Mouse (Mus musculus): ENCODE data around the gene Kat6b. TPM values are rescaled to one million over a fixed set of nuclear protein-coding genes. Genes with fewer than 3 reads are reported as not detected.

The Kat6b gene
- polyA plus RNA-seq, 1 experiment from 2014 or later: 12.7 TPM

DNA sequence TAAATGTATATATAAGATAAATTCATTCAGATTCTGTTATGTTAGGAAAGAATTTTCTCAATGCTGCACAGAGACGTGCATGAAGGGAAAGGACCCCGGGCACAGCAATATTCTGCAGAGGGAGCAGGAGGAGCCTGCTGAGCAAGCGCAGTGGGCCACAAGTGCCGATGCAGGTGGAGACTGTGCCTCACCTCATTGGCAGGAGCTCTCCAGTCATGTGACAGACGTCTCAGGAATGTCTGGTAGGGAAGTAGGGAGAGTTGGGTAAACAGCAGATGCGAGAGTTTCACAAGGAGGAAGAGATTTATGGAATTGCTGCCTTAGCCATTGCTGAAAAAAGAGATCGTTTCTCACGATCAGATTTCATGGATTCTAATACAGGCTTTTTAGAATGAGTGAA lies 71.7 kb downstream of the Kat6b start:
- Histone ChIP-seq H3K4me1 (ENCODE audit: control insufficient read depth, insufficient read depth, low read length) (peaks cover 3% of the 10 kb centered on the region), H3K4me3 (ENCODE audit: low read depth, low read length) (no peak overlapping the region), H3K9me3 (ENCODE audit: control insufficient read depth, low read length) (no peaks in the 10 kb centered on the region), H3K27me3 (ENCODE audit: control insufficient read depth, insufficient read depth, low read length) (no peaks in the 10 kb centered on the region), H3K27ac (ENCODE audit: low read depth, low read length) (no peak overlapping the region), H3K36me3 (ENCODE audit: control insufficient read depth, insufficient read depth, low read length) (no peaks in the 10 kb centered on the region), H3K4me2 (ENCODE audit: low read depth) (no peak overlapping the region), H3K9ac (ENCODE audit: low read length) (no peak overlapping the region)
- WGBS: 68% methylated on average over 8 of the region's 8 CpGs
- DNase-seq (ENCODE audit: low spot score): no peak
- ATAC-seq (ENCODE audit: insufficient read depth, low FRiP score, low TSS enrichment): no peak

DNA sequence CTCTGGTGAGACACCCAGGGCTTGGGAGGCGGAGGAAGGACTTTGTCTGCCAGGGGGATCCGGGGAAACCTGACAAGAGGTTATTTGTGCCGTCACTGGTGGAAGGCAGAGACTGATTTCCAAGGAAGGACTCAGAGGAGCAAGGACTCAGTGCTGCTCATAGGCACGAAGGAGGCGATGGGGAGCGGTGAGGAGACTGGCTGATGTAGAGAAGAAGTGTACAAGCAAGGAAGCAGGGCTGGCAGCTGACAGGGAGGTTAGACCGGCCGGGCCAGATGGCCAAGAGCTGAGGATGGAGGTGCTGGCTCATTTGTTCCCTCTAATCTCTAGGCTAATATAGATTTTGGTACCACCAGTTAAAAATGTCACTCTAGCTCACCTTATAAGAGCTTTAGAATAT lies 72.8 kb downstream of the Kat6b start:
- 86% methylated on average over 8 of the region's 8 CpGs for WGBS
- no peak overlapping the region for H3K27ac ChIP-seq (ENCODE audit: low read depth, low read length)
- H3K4me3 ChIP-seq (ENCODE audit: low read depth, low read length): no peak overlapping the region

GRCm38 (mm10) chr14:21558440-21559131 lies 77.4 kb downstream of the Kat6b start:
- no peak for DNase-seq (ENCODE audit: low spot score)
- Histone ChIP-seq H3K9me3 (ENCODE audit: control insufficient read depth, low read length) (no peaks in the 10 kb centered on the region), H3K9ac (ENCODE audit: low read length) (no peak overlapping the region), H3K27ac (ENCODE audit: low read depth, low read length) (no peak overlapping the region), H3K27me3 (ENCODE audit: control insufficient read depth, insufficient read depth, low read length) (no peaks in the 10 kb centered on the region), H3K4me3 (ENCODE audit: low read depth, low read length) (no peak overlapping the region), H3K36me3 (ENCODE audit: control insufficient read depth, insufficient read depth, low read length) (no peaks in the 10 kb centered on the region), H3K4me1 (ENCODE audit: control insufficient read depth, insufficient read depth, low read length) (no peaks in the 10 kb centered on the region; the same call in 1 of the 2 replicates), H3K4me2 (ENCODE audit: low read depth) (no peak overlapping the region)
- no peak for ATAC-seq (ENCODE audit: insufficient read depth, low FRiP score, low TSS enrichment)
- 65% methylated on average over 10 of the region's 10 CpGs for WGBS

More for the DNA sequence above, 72.8 kb downstream of the Kat6b start:
- Histone ChIP-seq H3K4me1 (ENCODE audit: control insufficient read depth, insufficient read depth, low read length) (peaks cover 3% of the 10 kb centered on the region), H3K4me2 (ENCODE audit: low read depth) (no peak overlapping the region), H3K27me3 (ENCODE audit: control insufficient read depth, insufficient read depth, low read length) (no peaks in the 10 kb centered on the region), H3K9ac (ENCODE audit: low read length) (no peak overlapping the region), H3K9me3 (ENCODE audit: control insufficient read depth, low read length) (no peaks in the 10 kb centered on the region), H3K36me3 (ENCODE audit: control insufficient read depth, insufficient read depth, low read length) (no peaks in the 10 kb centered on the region)
- ATAC-seq (ENCODE audit: insufficient read depth, low FRiP score, low TSS enrichment) (no peak), DNase-seq (ENCODE audit: low spot score) (no peak)

DNA sequence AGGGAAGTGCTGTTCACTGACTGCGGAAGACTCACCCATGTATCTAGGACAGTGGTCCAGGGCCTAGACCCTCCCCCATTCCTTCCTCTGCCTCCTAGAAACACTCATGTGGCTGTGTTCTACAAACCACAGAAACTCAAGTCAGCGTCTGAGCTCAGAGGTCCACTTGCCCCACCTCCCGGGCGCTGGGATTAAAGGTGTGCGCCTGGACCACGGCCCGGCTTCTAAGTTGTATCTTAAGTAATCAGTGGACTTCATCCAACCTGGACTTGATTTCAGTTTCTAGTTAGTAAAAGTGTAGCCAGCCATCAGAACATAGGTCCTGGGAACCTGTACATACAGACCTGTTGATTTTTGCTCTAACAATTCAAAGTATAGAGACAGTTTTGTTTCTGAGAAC lies 78.2 kb downstream of the Kat6b start:
- Histone ChIP-seq H3K27ac (ENCODE audit: low read depth, low read length) (no peak overlapping the region), H3K4me3 (ENCODE audit: low read depth, low read length) (no peak overlapping the region), H3K4me2 (ENCODE audit: low read depth) (no peak overlapping the region), H3K36me3 (ENCODE audit: control insufficient read depth, insufficient read depth, low read length) (no peaks in the 10 kb centered on the region), H3K4me1 (ENCODE audit: control insufficient read depth, insufficient read depth, low read length) (no peaks in the 10 kb centered on the region), H3K9ac (ENCODE audit: low read length) (no peak overlapping the region), H3K27me3 (ENCODE audit: control insufficient read depth, insufficient read depth, low read length) (no peaks in the 10 kb centered on the region), H3K9me3 (ENCODE audit: control insufficient read depth, low read length) (no peaks in the 10 kb centered on the region)
- ATAC-seq (ENCODE audit: insufficient read depth, low FRiP score, low TSS enrichment): no peak
- WGBS: 92% methylated on average over 7 of the region's 7 CpGs
- no peak for DNase-seq (ENCODE audit: low spot score)

- 89% methylated on average over 11 of the region's 11 CpGs for WGBS
- no peaks in the 10 kb centered on the region for H3K36me3 ChIP-seq (ENCODE audit: control insufficient read depth, insufficient read depth, low read length)
- H3K27me3 ChIP-seq (ENCODE audit: control insufficient read depth, insufficient read depth, low read length): no peaks in the 10 kb centered on the region
- H3K9ac ChIP-seq (ENCODE audit: low read length): no peak overlapping the region
- no peak overlapping the region for H3K4me3 ChIP-seq (ENCODE audit: low read depth, low read length)
- no peak overlapping the region for H3K4me2 ChIP-seq (ENCODE audit: low read depth)
- H3K9me3 ChIP-seq (ENCODE audit: control insufficient read depth, low read length): no peaks in the 10 kb centered on the region
- H3K4me1 ChIP-seq (ENCODE audit: control insufficient read depth, insufficient read depth, low read length): no peaks in the 10 kb centered on the region
- DNase-seq (ENCODE audit: low spot score): no peak
- no peak overlapping the region for H3K27ac ChIP-seq (ENCODE audit: low read depth, low read length)
- no peak for ATAC-seq (ENCODE audit: insufficient read depth, low FRiP score, low TSS enrichment)
These were observed 79.4 kb downstream of the Kat6b start for GRCm38 (mm10) chr14:21560481-21561209.

DNA sequence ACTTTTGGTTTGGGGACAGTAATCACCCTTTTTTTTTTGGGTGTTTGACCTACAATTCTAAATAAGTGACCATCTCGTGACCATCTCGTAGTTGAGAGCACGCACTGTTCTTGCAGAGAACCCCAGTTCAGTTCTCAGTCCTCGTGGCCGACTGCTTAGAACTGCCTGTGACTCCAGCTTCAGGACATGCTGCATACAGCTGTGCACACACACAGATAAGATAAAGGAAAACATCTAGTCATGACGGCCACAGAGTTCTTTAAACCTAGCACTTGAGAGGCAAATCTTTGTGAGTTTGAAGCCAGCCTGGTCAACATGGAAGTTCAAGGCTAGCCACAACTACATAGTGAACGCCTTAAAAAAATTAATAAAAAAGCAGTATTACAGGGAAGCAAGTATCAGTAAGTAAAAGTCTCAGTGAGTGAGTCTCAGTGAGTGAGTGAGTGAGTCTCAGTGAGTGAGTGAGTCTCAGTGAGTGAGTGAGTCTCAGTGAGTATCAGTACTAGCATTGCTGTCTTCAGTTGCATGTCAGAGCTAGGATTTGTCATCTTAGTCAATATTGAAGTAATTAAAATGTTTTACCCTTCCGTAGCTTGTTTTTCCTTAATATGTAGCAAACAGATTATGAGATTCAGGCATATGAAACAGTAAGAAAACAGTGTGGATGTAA lies 80.3 kb downstream of the Kat6b start:
- H3K36me3 ChIP-seq (ENCODE audit: control insufficient read depth, insufficient read depth, low read length): no peaks in the 10 kb centered on the region
- no peak overlapping the region for H3K27ac ChIP-seq (ENCODE audit: low read depth, low read length)
- H3K27me3 ChIP-seq (ENCODE audit: control insufficient read depth, insufficient read depth, low read length): no peaks in the 10 kb centered on the region
- 91% methylated on average over 8 of the region's 8 CpGs for WGBS
- no peak for DNase-seq (ENCODE audit: low spot score)
- no peak overlapping the region for H3K4me3 ChIP-seq (ENCODE audit: low read depth, low read length)
- H3K4me2 ChIP-seq (ENCODE audit: low read depth): no peak overlapping the region
- ATAC-seq (ENCODE audit: insufficient read depth, low FRiP score, low TSS enrichment): no peak
- no peaks in the 10 kb centered on the region for H3K4me1 ChIP-seq (ENCODE audit: control insufficient read depth, insufficient read depth, low read length)
- no peak overlapping the region for H3K9ac ChIP-seq (ENCODE audit: low read length)
- no peaks in the 10 kb centered on the region for H3K9me3 ChIP-seq (ENCODE audit: control insufficient read depth, low read length)

DNA sequence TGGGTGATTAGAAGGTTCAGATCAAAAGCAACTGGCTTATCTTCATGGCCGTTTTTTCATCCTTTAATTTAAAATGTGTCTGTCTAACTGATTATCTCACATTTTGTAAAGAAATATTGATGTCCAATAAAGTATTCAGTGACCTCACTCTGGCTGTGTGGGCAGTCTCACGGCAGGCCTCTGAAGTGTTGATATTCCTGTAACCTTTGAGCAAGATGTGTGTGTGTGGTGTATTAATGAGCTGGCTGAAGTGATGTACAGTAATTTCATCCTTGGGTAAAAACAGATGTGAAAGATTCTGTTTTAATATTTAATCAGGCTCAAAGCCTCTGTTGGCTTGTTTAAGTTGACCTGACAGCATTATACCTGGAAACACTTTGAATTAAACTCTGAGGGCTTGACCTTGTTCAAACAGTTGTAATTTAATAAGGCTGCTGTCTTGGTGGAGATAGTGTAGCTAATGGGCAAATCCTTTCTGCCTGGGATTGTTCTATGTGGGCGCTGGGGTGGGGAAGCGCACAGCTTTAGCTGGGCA lies 82.4 kb downstream of the Kat6b start:
- no peak overlapping the region for H3K4me3 ChIP-seq (ENCODE audit: low read depth, low read length)
- no peak overlapping the region for H3K4me2 ChIP-seq (ENCODE audit: low read depth)
- DNase-seq (ENCODE audit: low spot score) (no peak), ATAC-seq (ENCODE audit: insufficient read depth, low FRiP score, low TSS enrichment) (no peak)
- H3K9me3 ChIP-seq (ENCODE audit: control insufficient read depth, low read length): no peaks in the 10 kb centered on the region
- no peaks in the 10 kb centered on the region for H3K27me3 ChIP-seq (ENCODE audit: control insufficient read depth, insufficient read depth, low read length)
- H3K36me3 ChIP-seq (ENCODE audit: control insufficient read depth, insufficient read depth, low read length): no peaks in the 10 kb centered on the region
- no peaks in the 10 kb centered on the region for H3K4me1 ChIP-seq (ENCODE audit: control insufficient read depth, insufficient read depth, low read length)
- no peak overlapping the region for H3K27ac ChIP-seq (ENCODE audit: low read depth, low read length)
- H3K9ac ChIP-seq (ENCODE audit: low read length): no peak overlapping the region
- WGBS: 79% methylated on average over 4 of the region's 4 CpGs

DNA sequence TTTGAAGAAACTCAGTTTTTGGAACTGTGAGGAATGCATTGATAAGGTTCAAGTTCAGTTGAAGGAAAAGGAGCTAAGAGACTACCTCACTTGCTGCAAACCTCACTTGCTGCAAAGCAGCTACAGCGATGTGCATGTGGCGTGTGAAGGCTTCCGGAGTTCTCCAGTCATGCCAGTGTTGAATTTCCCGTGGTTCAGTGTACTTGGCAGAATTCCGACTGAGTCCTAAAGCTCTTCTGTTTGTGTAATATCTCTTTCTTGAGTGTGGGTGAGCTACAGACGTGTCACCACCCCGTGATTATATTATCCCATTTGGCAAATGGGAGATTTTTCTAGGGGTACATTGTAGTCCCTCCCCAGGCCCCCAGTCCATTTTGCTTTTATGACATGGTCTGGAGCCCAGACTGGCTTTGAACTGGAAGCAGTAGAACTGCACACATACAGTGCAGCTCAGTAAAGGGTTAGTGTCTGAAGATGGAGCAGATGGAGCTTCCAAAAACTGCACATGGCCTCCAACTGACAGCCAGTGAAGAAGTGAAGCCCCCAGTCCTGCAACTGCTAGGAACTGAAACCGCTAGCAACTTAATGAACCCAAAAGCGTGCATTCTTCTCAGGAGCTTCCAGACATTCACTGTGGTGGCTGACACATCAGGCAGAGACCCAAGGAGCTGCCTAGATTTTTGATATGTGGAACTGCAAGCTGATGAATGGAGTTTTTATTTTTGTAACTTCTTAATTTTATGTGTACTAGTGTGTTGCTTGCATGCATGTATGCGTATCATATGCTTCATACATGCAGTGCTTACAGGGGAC lies 84.5 kb downstream of the Kat6b start:
- Histone ChIP-seq H3K36me3 (ENCODE audit: control insufficient read depth, insufficient read depth, low read length) (no peaks in the 10 kb centered on the region), H3K4me2 (ENCODE audit: low read depth) (no peak overlapping the region), H3K4me3 (ENCODE audit: low read depth, low read length) (no peak overlapping the region), H3K9me3 (ENCODE audit: control insufficient read depth, low read length) (no peaks in the 10 kb centered on the region), H3K27me3 (ENCODE audit: control insufficient read depth, insufficient read depth, low read length) (no peaks in the 10 kb centered on the region), H3K27ac (ENCODE audit: low read depth, low read length) (no peak overlapping the region), H3K9ac (ENCODE audit: low read length) (no peak overlapping the region), H3K4me1 (ENCODE audit: control insufficient read depth, insufficient read depth, low read length) (no peaks in the 10 kb centered on the region)
- DNase-seq (ENCODE audit: low spot score) (no peak), ATAC-seq (ENCODE audit: insufficient read depth, low FRiP score, low TSS enrichment) (no peak)
- WGBS: 92% methylated on average over 10 of the region's 10 CpGs

Data from neural tube, embryonic 11.5 days (tissue).